In genomic region chr4:118867566-118867965, GRCm38 (mm10) we compare ENCODE assay signal across 24 mouse cellular contexts. TPM values are rescaled to one million over a fixed set of nuclear protein-coding genes. Genes with fewer than 3 reads are reported as not detected.
DNase-seq lines count a peak whose midpoint lies in the region; ATAC-seq lines count a peak whose summit lies in the region.
"Had no signal": no experiment of that assay in that cellular context is flagged by ENCODE, and none has a peak within 500 bp of the region (broad histone marks: within the 10 kb centered on the region; RNA-seq: fewer than 3 reads in every experiment).

No protein-coding gene starts in this region.

- no peak overlapping the region for H3K4me2 ChIP-seq in heart, embryonic 14.5 days (ENCODE audit: low read length)
- H3K4me2 ChIP-seq: forebrain, embryonic 15.5 days; liver, embryonic 15.5 days had no signal

- no peak overlapping the region for H3K9ac ChIP-seq in heart, embryonic 14.5 days (ENCODE audit: low read length)
- H3K9ac ChIP-seq: forebrain, embryonic 15.5 days; liver, embryonic 15.5 days had no signal

- intact Hi-C loops in left cerebral cortex, postnatal 4 days (cut with DNase I): no loop called here

- no peak overlapping the region for H3K4me3 ChIP-seq in heart, embryonic 14.5 days (ENCODE audit: control insufficient read depth in 1 of 2, insufficient read depth in 1 of 2, low read depth in 1 of 2, low read length in 2 of 2)
- H3K4me3 ChIP-seq: forebrain, embryonic 15.5 days; layer of hippocampus, adult 2 months; left cerebral cortex, adult 2 months; liver, embryonic 15.5 days had no signal

- no peaks in the 10 kb centered on the region for H3K27me3 ChIP-seq in heart, embryonic 14.5 days (ENCODE audit: control insufficient read depth, insufficient read depth, low read length)
- H3K27me3 ChIP-seq: forebrain, embryonic 15.5 days; liver, embryonic 15.5 days had no signal

- peak overlapping the region; percentile 64 to 67 for H3K27ac ChIP-seq in heart, embryonic 14.5 days (replicated peaks in 1 of 2; ENCODE audit: control insufficient read depth in 1 of 2, insufficient read depth in 1 of 2, low read depth in 2 of 2, low read length in 2 of 2)
- H3K27ac ChIP-seq: forebrain, embryonic 15.5 days; hindbrain, postnatal 0 days; kidney, postnatal 0 days; layer of hippocampus, adult 2 months; left cerebral cortex, adult 2 months; liver, embryonic 15.5 days had no signal

- no peaks in the 10 kb centered on the region for H3K36me3 ChIP-seq in heart, embryonic 14.5 days (ENCODE audit: control insufficient read depth, insufficient read depth, low read length)
- H3K36me3 ChIP-seq: forebrain, embryonic 15.5 days; liver, embryonic 15.5 days had no signal

- ATAC-seq in heart, embryonic 14.5 days (ENCODE audit: insufficient number of reproducible peaks, insufficient read depth, low FRiP score, low read depth): 0 out of 2 replicates have a peak, but pooled peaks have one; percentile 31
- ATAC-seq: forebrain, embryonic 15.5 days; hindbrain, postnatal 0 days; lung, postnatal 0 days had no signal

- DNase-seq in cerebellum, postnatal 14 days: peak; percentile 66 to 70
- DNase-seq in cerebellum, postnatal 4 days (ENCODE audit: low spot score in 2 of 2): no peak
- peak; percentile 20 for DNase-seq in left cerebral cortex, postnatal 4 days
- no peak for DNase-seq in left cerebral cortex, adult 9 months (ENCODE audit: low spot score in 2 of 2)
- DNase-seq in thymus, postnatal 0 days (ENCODE audit: low spot score): no peak
- no peak for DNase-seq in yolk sac, embryonic 10.5 days (ENCODE audit: low spot score)
- DNase-seq: kidney, adult 11 months; midbrain, embryonic 14.5 days; spleen, adult 18-20 months; thymus, adult 2 months had no signal

- no peaks in the 10 kb centered on the region for H3K9me3 ChIP-seq in heart, embryonic 14.5 days (ENCODE audit: control insufficient read depth, low read length)
- H3K9me3 ChIP-seq: forebrain, embryonic 15.5 days; liver, embryonic 15.5 days had no signal

- H3K4me1 ChIP-seq in heart, embryonic 14.5 days (ENCODE audit: control insufficient read depth in 2 of 2, insufficient read depth in 2 of 2, low read length in 2 of 2): peaks cover 5 to 6% of the 10 kb centered on the region in 2 experiments
- H3K4me1 ChIP-seq: liver, embryonic 15.5 days had no signal

RNA-seq across cellular contexts. Expression of gene Olfr1331, which starts 3.1 kb away (rescaled TPM):
- not detected for total RNA-seq in left cerebral cortex, postnatal 4 days (2021)
- not detected in 2 replicates for polyA plus RNA-seq in heart, embryonic 14.5 days (2014; fragmentation: Nextera tagmentation; extraction: Ambion mirVana)
- polyA plus RNA-seq in thymus, postnatal 0 days (2015; fragmentation: Nextera tagmentation; extraction: Ambion mirVana): not detected in 2 replicates
- total RNA-seq: granulocyte monocyte progenitor cell, adult 5-6 weeks; hindbrain, postnatal 0 days; layer of hippocampus, adult 2 months; left cerebral cortex, adult 2 months; megakaryocyte progenitor cell, adult 5-6 weeks; neutrophil, adult 5-6 weeks had no signal
- polyA plus RNA-seq: embryonic facial prominence, embryonic 11.5 days; forebrain, embryonic 15.5 days; hindbrain, postnatal 0 days; kidney, postnatal 0 days; limb, embryonic 14.5 days; liver, embryonic 15.5 days; lung, postnatal 0 days; midbrain, embryonic 14.5 days; stomach, embryonic 14.5 days; thymus, adult 2 months had no signal

RNA-seq across cellular contexts. Expression of gene Olfr1330, which starts 20.8 kb away (rescaled TPM):
- total RNA-seq in left cerebral cortex, postnatal 4 days (2021): not detected
- polyA plus RNA-seq in heart, embryonic 14.5 days (2014; fragmentation: Nextera tagmentation; extraction: Ambion mirVana): 0.04 and 0.19 TPM in 2 replicates
- polyA plus RNA-seq in thymus, postnatal 0 days (2015; fragmentation: Nextera tagmentation; extraction: Ambion mirVana): 0.05 TPM in 1 of 2 replicates, not detected in the other
- total RNA-seq: granulocyte monocyte progenitor cell, adult 5-6 weeks; hindbrain, postnatal 0 days; layer of hippocampus, adult 2 months; left cerebral cortex, adult 2 months; megakaryocyte progenitor cell, adult 5-6 weeks; neutrophil, adult 5-6 weeks had no signal
- polyA plus RNA-seq: embryonic facial prominence, embryonic 11.5 days; forebrain, embryonic 15.5 days; hindbrain, postnatal 0 days; kidney, postnatal 0 days; liver, embryonic 15.5 days; lung, postnatal 0 days; midbrain, embryonic 14.5 days; stomach, embryonic 14.5 days; thymus, adult 2 months had no signal

RNA-seq across cellular contexts. Expression of gene Olfr1333, which starts 31.5 kb away (rescaled TPM):
- not detected for total RNA-seq in left cerebral cortex, postnatal 4 days (2021)
- polyA plus RNA-seq in heart, embryonic 14.5 days (2014; fragmentation: Nextera tagmentation; extraction: Ambion mirVana): not detected in 2 replicates
- polyA plus RNA-seq in thymus, postnatal 0 days (2015; fragmentation: Nextera tagmentation; extraction: Ambion mirVana): not detected in 2 replicates
- total RNA-seq: granulocyte monocyte progenitor cell, adult 5-6 weeks; hindbrain, postnatal 0 days; layer of hippocampus, adult 2 months; left cerebral cortex, adult 2 months; megakaryocyte progenitor cell, adult 5-6 weeks; neutrophil, adult 5-6 weeks had no signal
- polyA plus RNA-seq: embryonic facial prominence, embryonic 11.5 days; forebrain, embryonic 15.5 days; hindbrain, postnatal 0 days; kidney, postnatal 0 days; limb, embryonic 14.5 days; liver, embryonic 15.5 days; lung, postnatal 0 days; midbrain, embryonic 14.5 days; stomach, embryonic 14.5 days; thymus, adult 2 months had no signal

RNA-seq across cellular contexts. Expression of gene Olfr1329, which starts 49.7 kb away (rescaled TPM):
- total RNA-seq in left cerebral cortex, postnatal 4 days (2021): not detected
- not detected in 2 replicates for polyA plus RNA-seq in heart, embryonic 14.5 days (2014; fragmentation: Nextera tagmentation; extraction: Ambion mirVana)
- polyA plus RNA-seq in thymus, postnatal 0 days (2015; fragmentation: Nextera tagmentation; extraction: Ambion mirVana): not detected in 2 replicates
- total RNA-seq: granulocyte monocyte progenitor cell, adult 5-6 weeks; hindbrain, postnatal 0 days; layer of hippocampus, adult 2 months; left cerebral cortex, adult 2 months; megakaryocyte progenitor cell, adult 5-6 weeks; neutrophil, adult 5-6 weeks had no signal
- polyA plus RNA-seq: embryonic facial prominence, embryonic 11.5 days; forebrain, embryonic 15.5 days; hindbrain, postnatal 0 days; kidney, postnatal 0 days; limb, embryonic 14.5 days; liver, embryonic 15.5 days; lung, postnatal 0 days; midbrain, embryonic 14.5 days; stomach, embryonic 14.5 days; thymus, adult 2 months had no signal

RNA-seq across cellular contexts. Expression of gene Olfr1335, which starts 57.8 kb away (rescaled TPM):
- total RNA-seq in left cerebral cortex, postnatal 4 days (2021): not detected
- not detected in 2 replicates for polyA plus RNA-seq in heart, embryonic 14.5 days (2014; fragmentation: Nextera tagmentation; extraction: Ambion mirVana)
- not detected in 2 replicates for polyA plus RNA-seq in thymus, postnatal 0 days (2015; fragmentation: Nextera tagmentation; extraction: Ambion mirVana)
- total RNA-seq: granulocyte monocyte progenitor cell, adult 5-6 weeks; hindbrain, postnatal 0 days; layer of hippocampus, adult 2 months; left cerebral cortex, adult 2 months; megakaryocyte progenitor cell, adult 5-6 weeks; neutrophil, adult 5-6 weeks had no signal
- polyA plus RNA-seq: embryonic facial prominence, embryonic 11.5 days; forebrain, embryonic 15.5 days; hindbrain, postnatal 0 days; kidney, postnatal 0 days; limb, embryonic 14.5 days; liver, embryonic 15.5 days; lung, postnatal 0 days; midbrain, embryonic 14.5 days; stomach, embryonic 14.5 days; thymus, adult 2 months had no signal

Comparison
In these comparisons a context has a peak if more than half of its experiments do, and no peak if none do; other contexts are left out.
1. DNase-seq: peak in cerebellum, postnatal 14 days (2 of 2) and left cerebral cortex, postnatal 4 days (single experiment); none in cerebellum, postnatal 4 days (0 of 2), left cerebral cortex, adult 9 months (0 of 2), thymus, postnatal 0 days (single experiment) and yolk sac, embryonic 10.5 days (single experiment).